Mouse (Mus musculus): ENCODE results near the gene Rhbdd1. TPM values are rescaled to one million over a fixed set of nuclear protein-coding genes. Genes with fewer than 3 reads are reported as not detected.

Rhbdd1 gene
- polyA plus RNA-seq, 1 experiment from 2014 or later: 8.6 TPM

GRCm38 (mm10) chr1:82470516-82471225 lies 154.4 kb downstream of the Rhbdd1 start:
- no peak overlapping the region for H3K4me2 ChIP-seq
- ATAC-seq (ENCODE audit: insufficient read depth): no peak
- no peak overlapping the region for H3K27ac ChIP-seq (replicated peaks)
- H3K27me3 ChIP-seq: no peaks in the 10 kb centered on the region
- H3K36me3 ChIP-seq (replicated peaks): no peaks in the 10 kb centered on the region
- no peak overlapping the region for H3K9ac ChIP-seq
- 71% methylated on average over 10 of the region's 10 CpGs for WGBS (ENCODE audit: insufficient replicate concordance)
- no peak overlapping the region for H3K4me3 ChIP-seq (replicated peaks)
- H3K4me1 ChIP-seq (replicated peaks): no peaks in the 10 kb centered on the region
- H3K9me3 ChIP-seq (replicated peaks): no peaks in the 10 kb centered on the region

DNA sequence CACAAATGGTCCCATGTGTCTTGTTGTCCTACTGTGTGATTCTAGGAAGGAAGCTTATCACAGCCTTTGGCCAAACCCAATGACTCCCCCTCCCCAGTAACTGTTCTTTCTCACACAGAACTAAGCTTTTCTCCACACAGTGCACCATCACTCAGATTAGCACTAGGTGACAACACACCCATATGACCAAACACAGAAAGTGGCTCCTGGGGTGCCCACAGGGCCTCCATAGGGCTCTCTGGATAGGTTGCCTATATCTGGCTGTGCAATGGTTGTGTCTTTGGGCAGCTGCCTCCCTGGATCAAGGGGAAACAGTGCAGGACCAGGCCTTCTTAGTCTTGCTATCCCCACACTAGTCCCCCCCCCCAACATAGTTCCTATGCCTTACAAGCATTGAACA lies 157.2 kb downstream of the Rhbdd1 start:
- no peaks in the 10 kb centered on the region for H3K36me3 ChIP-seq (replicated peaks)
- H3K27ac ChIP-seq (replicated peaks): no peak overlapping the region
- no peaks in the 10 kb centered on the region for H3K27me3 ChIP-seq
- no peak overlapping the region for H3K9ac ChIP-seq
- no peak overlapping the region for H3K4me2 ChIP-seq
- ATAC-seq (ENCODE audit: insufficient read depth): no peak
- no peaks in the 10 kb centered on the region for H3K4me1 ChIP-seq (replicated peaks)
- no peak overlapping the region for H3K4me3 ChIP-seq (replicated peaks)
- no peaks in the 10 kb centered on the region for H3K9me3 ChIP-seq (replicated peaks)

DNA sequence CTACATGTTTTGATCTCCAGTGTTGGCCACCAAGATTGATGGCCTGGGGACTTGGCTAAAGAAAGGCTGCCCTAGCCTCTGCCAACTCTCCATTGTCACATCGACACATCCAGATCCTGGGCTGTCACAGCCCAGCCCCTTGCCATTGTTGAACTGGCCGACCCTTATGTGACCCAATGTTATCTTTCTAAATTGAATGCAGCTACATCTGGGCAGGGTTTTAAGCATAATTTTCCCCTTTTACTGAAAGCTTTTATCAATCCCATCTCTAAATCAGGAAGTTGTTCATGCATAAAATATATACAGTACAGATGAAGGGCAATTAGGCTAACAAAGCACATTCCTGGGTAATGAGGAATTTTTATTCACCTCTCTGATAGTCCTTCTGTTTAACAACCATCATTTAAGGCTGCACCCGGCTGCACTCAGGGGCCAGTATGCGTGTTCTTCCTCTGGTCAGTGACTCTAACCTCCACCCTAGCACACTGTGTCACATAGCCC lies 158.3 kb downstream of the Rhbdd1 start:
- no peak for ATAC-seq (ENCODE audit: insufficient read depth)

DNA sequence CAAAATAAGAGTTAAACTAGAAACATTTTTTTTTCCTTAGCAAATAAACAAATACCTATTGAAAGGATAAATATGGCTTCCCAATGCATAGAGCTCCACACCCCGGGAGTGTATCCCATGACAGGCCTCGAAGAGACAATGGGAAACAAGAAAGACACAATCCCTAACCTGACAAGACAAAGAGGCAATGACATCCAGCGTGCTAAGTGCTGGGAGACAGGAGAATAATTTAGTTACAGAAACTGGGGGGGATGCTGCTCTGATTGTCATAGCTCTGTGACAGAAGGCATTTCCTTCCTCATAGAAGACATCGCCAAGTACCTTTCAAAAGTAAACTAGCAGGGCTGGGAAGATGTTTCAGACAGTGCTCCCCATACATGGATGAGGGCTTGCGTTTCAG lies 159.0 kb downstream of the Rhbdd1 start:
- no peaks in the 10 kb centered on the region for H3K36me3 ChIP-seq (replicated peaks)
- no peak overlapping the region for H3K4me2 ChIP-seq
- H3K4me3 ChIP-seq (replicated peaks): no peak overlapping the region
- H3K9ac ChIP-seq: no peak overlapping the region
- 56% methylated on average over 5 of the region's 5 CpGs for WGBS (ENCODE audit: insufficient replicate concordance)
- H3K4me1 ChIP-seq (replicated peaks): no peaks in the 10 kb centered on the region
- no peak for ATAC-seq (ENCODE audit: insufficient read depth)
- H3K9me3 ChIP-seq (replicated peaks): no peaks in the 10 kb centered on the region
- no peak overlapping the region for H3K27ac ChIP-seq (replicated peaks)
- no peaks in the 10 kb centered on the region for H3K27me3 ChIP-seq

More for the DNA sequence above, 158.3 kb downstream of the Rhbdd1 start:
- no peaks in the 10 kb centered on the region for H3K4me1 ChIP-seq (replicated peaks)
- H3K9ac ChIP-seq: no peak overlapping the region
- H3K9me3 ChIP-seq (replicated peaks): no peaks in the 10 kb centered on the region
- no peaks in the 10 kb centered on the region for H3K27me3 ChIP-seq
- H3K36me3 ChIP-seq (replicated peaks): no peaks in the 10 kb centered on the region
- H3K4me3 ChIP-seq (replicated peaks): no peak overlapping the region
- WGBS (ENCODE audit: insufficient replicate concordance): 31% methylated on average over 4 of the region's 4 CpGs
- H3K4me2 ChIP-seq: no peak overlapping the region
- H3K27ac ChIP-seq (replicated peaks): no peak overlapping the region

DNA sequence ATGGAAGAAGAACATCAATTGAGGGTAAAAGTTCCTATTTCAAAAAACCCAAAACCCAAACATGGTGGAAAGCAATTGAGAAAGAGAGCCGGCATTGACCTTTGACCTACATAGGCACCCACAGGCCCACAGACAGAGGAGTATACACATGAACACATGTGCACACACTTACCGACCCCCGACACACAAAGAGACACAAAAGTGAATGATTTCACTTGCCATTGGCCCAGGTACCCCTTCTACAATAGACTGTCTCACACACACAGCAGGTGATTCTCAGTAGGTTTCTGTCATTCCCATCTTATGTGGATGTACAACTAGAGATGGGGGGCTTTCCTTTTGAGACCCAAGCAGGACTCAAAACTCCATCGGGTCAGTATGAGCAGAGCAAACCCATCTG lies 159.6 kb downstream of the Rhbdd1 start:
- H3K4me3 ChIP-seq (replicated peaks): no peak overlapping the region
- no peak overlapping the region for H3K9ac ChIP-seq
- no peaks in the 10 kb centered on the region for H3K27me3 ChIP-seq
- no peaks in the 10 kb centered on the region for H3K36me3 ChIP-seq (replicated peaks)
- WGBS (ENCODE audit: insufficient replicate concordance): 57% methylated on average over 4 of the region's 4 CpGs
- no peaks in the 10 kb centered on the region for H3K4me1 ChIP-seq (replicated peaks)
- no peak for ATAC-seq (ENCODE audit: insufficient read depth)
- H3K9me3 ChIP-seq (replicated peaks): no peaks in the 10 kb centered on the region
- H3K4me2 ChIP-seq: no peak overlapping the region
- H3K27ac ChIP-seq (replicated peaks): no peak overlapping the region

GRCm38 (mm10) chr1:82476256-82476655 lies 160.0 kb downstream of the Rhbdd1 start:
- no peaks in the 10 kb centered on the region for H3K36me3 ChIP-seq (replicated peaks)
- no peak overlapping the region for H3K27ac ChIP-seq (replicated peaks)
- no peaks in the 10 kb centered on the region for H3K9me3 ChIP-seq (replicated peaks)
- H3K4me3 ChIP-seq (replicated peaks): no peak overlapping the region
- no peak for ATAC-seq (ENCODE audit: insufficient read depth)
- H3K27me3 ChIP-seq: no peaks in the 10 kb centered on the region
- no peak overlapping the region for H3K9ac ChIP-seq
- WGBS (ENCODE audit: insufficient replicate concordance): 47% methylated on average over 11 of the region's 11 CpGs
- H3K4me1 ChIP-seq (replicated peaks): no peaks in the 10 kb centered on the region
- H3K4me2 ChIP-seq: no peak overlapping the region

DNA sequence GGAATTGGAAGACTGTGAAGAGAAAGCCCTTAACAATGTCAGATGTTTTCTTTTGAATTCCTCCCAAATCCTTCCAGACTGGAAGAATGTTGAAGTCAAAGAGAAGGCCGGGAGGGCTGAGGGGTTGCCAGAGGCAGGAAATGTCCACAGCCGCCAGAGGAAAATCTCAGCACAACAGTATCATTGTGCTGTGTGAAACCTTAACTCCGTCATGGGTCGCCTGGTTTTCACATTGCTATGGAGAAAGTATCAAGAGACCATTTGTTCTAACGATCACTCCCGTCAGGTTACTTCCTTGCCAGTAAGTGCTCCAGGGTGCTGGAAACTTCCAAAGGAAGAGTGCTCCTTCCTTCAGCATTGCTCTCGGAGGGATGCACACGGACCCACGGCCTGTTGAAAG lies 160.5 kb downstream of the Rhbdd1 start:
- Histone ChIP-seq H3K4me3 (replicated peaks) (no peak overlapping the region), H3K9me3 (replicated peaks) (no peaks in the 10 kb centered on the region), H3K4me2 (no peak overlapping the region), H3K27ac (replicated peaks) (no peak overlapping the region), H3K27me3 (no peaks in the 10 kb centered on the region), H3K9ac (no peak overlapping the region), H3K36me3 (replicated peaks) (no peaks in the 10 kb centered on the region), H3K4me1 (replicated peaks) (no peaks in the 10 kb centered on the region)
- ATAC-seq (ENCODE audit: insufficient read depth): no peak
- WGBS (ENCODE audit: insufficient replicate concordance): 28% methylated on average over 9 of the region's 9 CpGs

GRCm38 (mm10) chr1:82479696-82480487 lies 163.6 kb downstream of the Rhbdd1 start:
- H3K9me3 ChIP-seq (replicated peaks): no peaks in the 10 kb centered on the region
- no peaks in the 10 kb centered on the region for H3K4me1 ChIP-seq (replicated peaks)
- H3K27me3 ChIP-seq: no peaks in the 10 kb centered on the region
- ATAC-seq (ENCODE audit: insufficient read depth): no peak
- WGBS (ENCODE audit: insufficient replicate concordance): 66% methylated on average over 12 of the region's 12 CpGs
- H3K4me3 ChIP-seq (replicated peaks): no peak overlapping the region
- H3K4me2 ChIP-seq: no peak overlapping the region
- H3K27ac ChIP-seq (replicated peaks): no peak overlapping the region
- no peaks in the 10 kb centered on the region for H3K36me3 ChIP-seq (replicated peaks)
- no peak overlapping the region for H3K9ac ChIP-seq

- H3K4me2 ChIP-seq: no peak overlapping the region
- H3K27me3 ChIP-seq: no peaks in the 10 kb centered on the region
- H3K27ac ChIP-seq (replicated peaks): no peak overlapping the region
- H3K4me3 ChIP-seq (replicated peaks): no peak overlapping the region
- WGBS (ENCODE audit: insufficient replicate concordance): 56% methylated on average over 7 of the region's 7 CpGs
- no peaks in the 10 kb centered on the region for H3K4me1 ChIP-seq (replicated peaks)
- no peaks in the 10 kb centered on the region for H3K36me3 ChIP-seq (replicated peaks)
- no peaks in the 10 kb centered on the region for H3K9me3 ChIP-seq (replicated peaks)
- no peak overlapping the region for H3K9ac ChIP-seq
- no peak for ATAC-seq (ENCODE audit: insufficient read depth)
These were observed 166.1 kb downstream of the Rhbdd1 start for GRCm38 (mm10) chr1:82482371-82482770.

GRCm38 (mm10) chr1:82486371-82486770 lies 170.1 kb downstream of the Rhbdd1 start:
- WGBS (ENCODE audit: insufficient replicate concordance): 63% methylated on average over 4 of the region's 4 CpGs

GRCm38 (mm10) chr1:82491954-82492353 lies 175.7 kb downstream of the Rhbdd1 start:
- Histone ChIP-seq H3K9me3 (replicated peaks) (no peaks in the 10 kb centered on the region), H3K4me3 (replicated peaks) (no peak overlapping the region), H3K27ac (replicated peaks) (no peak overlapping the region), H3K4me2 (no peak overlapping the region), H3K9ac (no peak overlapping the region), H3K36me3 (replicated peaks) (no peaks in the 10 kb centered on the region), H3K27me3 (no peaks in the 10 kb centered on the region), H3K4me1 (replicated peaks) (no peaks in the 10 kb centered on the region)
- 76% methylated on average over 2 of the region's 2 CpGs for WGBS (ENCODE audit: insufficient replicate concordance)
- ATAC-seq (ENCODE audit: insufficient read depth): no peak

More at GRCm38 (mm10) chr1:82486371-82486770, 170.1 kb downstream of the Rhbdd1 start:
- Histone ChIP-seq H3K27ac (replicated peaks) (no peak overlapping the region), H3K4me2 (no peak overlapping the region), H3K9me3 (replicated peaks) (no peaks in the 10 kb centered on the region), H3K9ac (no peak overlapping the region), H3K4me1 (replicated peaks) (no peaks in the 10 kb centered on the region), H3K36me3 (replicated peaks) (no peaks in the 10 kb centered on the region), H3K27me3 (no peaks in the 10 kb centered on the region), H3K4me3 (replicated peaks) (no peak overlapping the region)
- ATAC-seq (ENCODE audit: insufficient read depth): no peak
